Mouse (Mus musculus): ENCODE data around the gene Traf3ip2.
A peak's percentile ranks its signal among the peaks of the same experiment; 100 is the strongest.

The Traf3ip2 gene

DNA sequence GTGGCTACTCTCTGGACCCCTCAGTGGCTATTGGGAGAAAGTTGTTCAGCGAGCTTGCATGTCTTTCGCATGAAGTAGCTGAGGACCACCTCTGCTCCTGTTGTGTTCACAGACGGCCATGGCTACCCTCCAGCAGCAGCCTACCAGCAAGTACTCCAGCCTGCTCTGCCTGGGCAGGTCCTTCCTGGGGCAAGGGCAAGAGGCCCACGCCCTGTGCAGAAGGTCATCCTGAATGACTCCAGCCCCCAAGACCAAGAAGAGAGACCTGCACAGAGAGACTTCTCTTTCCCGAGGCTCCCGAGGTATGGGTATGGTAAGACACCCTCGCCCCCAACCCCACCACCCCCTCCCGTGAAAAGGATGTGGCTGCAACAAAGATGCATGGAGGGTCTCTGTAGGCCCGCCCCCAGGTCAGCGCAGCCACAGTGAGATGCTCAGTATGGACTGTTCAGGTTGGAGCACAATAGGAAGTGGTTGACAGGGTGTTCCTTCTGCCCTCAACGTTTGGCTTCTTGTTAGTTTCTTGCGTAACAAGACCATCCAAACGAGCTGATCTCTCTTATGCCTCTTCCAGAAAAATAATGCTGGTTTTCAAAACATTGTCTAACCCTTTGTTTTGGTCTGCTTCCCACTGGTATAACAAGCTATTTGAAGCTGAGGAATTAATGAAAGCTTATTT is 21.8 kb downstream of the Traf3ip2 start:
- no peak for DNase-seq

DNA sequence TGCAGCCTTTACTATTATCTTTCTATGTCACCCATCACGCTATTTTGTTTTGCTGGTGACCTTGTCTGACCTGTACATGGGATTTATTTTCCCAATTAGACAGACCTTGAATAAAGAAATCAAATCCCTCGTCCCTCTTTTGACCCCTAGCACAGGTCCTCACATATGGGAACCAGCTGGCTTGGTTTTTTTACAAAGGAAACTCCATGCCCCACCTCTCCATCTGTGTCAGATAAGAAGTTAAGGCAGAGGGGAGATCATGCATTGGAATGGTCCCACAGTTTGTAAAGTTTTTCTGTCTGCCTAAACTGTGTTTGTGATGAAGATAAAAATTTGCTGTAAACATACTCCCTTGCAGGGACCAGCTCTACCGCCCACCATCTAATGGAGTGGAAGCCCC is 26.1 kb downstream of the Traf3ip2 start:
- no peak for DNase-seq

DNA sequence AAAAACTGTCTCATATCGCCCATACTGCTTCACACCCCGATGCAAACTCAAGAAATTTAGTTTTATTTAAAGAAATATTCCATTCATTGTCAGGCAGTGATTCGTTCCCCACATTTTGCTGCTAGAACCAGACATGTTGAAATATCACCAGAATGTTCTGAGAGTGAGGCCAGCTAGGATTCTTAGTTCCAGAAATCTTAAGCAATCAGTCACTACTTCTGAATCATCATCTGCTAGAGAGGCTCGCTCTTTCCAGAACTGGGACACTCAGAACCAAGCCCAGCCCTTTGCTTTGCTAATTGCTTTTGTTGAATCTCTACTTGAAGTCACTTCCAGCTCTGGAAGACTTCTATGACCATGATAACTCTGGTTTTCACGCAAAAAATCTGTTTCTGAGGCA is 27.0 kb downstream of the Traf3ip2 start:
- no peak for DNase-seq

DNA sequence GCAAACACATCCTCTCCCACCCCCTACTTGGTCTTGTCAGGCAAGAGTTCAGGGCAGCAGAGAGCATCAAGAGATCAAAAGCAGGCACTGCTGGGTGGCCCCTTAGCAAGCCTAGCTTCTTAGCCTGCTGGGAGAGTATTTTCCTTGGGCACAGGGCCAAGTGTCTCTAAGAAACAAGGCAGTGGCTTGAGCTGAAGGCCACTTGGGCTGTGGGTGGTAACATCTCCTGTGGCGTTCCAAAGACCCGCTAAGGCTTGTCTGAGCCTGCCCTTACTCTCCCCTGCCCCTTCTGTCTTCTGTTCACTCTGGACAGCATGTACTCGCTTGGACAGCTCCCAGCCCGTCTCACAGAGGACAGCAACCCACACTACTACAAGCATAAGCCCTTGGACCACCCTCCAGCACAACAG is 28.1 kb downstream of the Traf3ip2 start:
- DNase-seq: no peak

DNA sequence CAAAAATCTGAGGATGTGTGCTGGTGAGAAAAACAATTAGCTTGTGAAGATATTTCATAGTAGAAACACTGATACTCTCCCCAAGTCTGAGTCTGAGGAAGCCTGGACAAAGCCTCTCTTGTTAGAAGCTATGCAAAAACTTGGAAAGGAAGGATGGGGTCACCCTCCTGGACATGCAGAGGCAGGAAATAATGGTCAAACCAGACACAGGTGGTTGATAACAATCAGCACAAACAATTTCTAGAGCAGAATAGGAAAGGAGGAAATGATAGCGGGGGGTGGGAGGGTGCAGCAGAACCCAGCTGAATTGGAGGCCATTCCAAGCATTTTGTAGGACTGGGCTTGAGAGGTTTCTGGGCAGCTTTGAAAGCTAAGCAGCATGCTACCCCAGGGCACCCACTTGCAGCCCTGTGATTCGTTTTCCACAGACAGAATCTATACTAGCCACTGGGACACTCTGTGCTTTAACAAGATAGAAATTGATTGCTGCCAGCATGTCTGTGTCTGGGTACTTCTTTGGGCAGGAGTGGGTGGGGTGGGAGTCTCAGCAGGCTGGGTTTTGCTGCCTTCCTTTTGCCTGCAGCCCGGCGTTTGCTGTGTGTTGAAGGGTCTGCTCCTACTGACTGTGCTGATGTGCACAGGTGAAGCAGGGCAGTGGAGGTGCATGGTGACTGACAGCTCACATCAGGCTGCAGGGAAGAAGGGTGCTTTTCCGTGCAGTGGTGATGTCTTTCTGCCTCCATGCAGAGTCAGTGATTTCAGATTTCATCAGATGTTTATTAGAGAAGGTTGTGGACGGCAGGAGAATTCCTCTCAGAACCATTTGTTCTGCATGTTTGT is 33.3 kb downstream of the Traf3ip2 start:
- no peak for DNase-seq

DNA sequence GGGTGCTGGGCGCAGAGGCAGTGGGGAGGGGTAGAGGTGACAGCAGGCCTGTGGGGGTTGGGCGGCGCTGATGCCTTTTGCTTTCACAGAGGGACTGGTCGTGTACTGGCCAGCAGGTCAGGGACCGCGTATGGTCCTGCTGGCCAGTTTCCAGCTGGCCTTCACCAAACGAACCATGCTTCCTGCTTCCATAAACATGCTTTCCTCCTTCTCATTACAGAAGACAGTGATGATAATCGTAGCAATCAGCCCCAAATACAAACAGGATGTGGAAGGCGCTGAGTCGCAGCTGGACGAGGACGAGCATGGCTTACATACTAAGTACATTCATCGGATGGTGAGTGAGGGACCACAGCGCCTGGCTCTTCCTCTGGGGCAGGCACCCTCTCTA is 33.9 kb downstream of the Traf3ip2 start:
- DNase-seq: peak; percentile 45

DNA sequence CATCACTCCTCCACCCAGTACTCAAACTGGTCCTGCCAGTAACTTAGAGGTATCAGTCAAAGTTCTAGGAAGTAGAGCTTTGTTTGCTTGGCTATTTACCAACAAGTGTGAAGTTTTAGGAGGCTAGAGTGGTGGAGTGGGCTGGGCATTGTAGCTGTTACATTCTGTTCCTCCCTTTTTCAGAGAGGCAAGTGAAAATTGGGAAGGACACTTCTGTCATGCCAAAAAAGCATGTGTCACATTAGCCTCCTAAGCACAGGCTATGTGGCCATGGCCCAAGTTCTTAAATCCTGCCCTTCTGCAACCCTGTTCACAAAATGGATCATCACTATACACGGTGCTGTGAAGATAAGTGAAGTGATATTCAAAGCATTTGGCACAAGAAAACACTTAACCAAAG is 34.4 kb downstream of the Traf3ip2 start:
- no peak for DNase-seq

DNA sequence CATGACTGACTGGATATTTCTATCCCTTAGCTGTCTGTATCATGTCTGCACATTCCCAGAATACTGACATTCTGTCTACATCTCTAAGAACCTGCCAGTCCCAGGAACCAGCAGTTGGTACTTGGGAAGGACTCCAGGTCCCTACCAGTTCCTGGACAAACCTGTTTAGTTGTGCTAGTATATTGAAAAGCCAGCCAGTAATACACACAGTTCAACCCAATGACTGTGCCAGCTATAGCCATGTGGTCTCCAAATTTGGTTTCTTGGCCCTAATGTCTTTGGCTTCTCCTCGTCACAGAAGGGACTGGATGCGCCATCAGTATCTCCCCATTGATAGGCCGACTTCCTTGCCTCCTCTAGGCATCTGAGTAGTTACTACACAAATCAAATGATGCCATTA is 35.5 kb downstream of the Traf3ip2 start:
- no peak for DNase-seq

DNA sequence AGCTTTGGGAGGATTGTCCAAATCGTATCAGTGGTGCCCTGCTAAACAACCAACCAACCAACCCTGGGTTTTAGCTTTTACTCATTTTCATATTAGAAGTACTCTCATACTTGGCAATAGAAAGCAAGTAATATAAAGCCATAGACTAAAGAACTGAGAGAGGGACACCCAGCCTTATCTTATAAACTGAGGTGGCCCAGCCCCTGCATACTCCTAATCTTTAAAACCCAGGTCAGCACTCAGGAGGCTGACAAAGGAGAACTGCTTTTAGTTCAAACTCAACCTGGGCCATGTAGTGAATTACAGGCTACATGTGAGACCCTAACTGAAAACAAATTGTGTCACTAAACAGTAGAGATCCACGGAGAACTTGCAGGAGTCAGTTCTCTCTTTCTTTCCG is 36.8 kb downstream of the Traf3ip2 start:
- DNase-seq: no peak

DNA sequence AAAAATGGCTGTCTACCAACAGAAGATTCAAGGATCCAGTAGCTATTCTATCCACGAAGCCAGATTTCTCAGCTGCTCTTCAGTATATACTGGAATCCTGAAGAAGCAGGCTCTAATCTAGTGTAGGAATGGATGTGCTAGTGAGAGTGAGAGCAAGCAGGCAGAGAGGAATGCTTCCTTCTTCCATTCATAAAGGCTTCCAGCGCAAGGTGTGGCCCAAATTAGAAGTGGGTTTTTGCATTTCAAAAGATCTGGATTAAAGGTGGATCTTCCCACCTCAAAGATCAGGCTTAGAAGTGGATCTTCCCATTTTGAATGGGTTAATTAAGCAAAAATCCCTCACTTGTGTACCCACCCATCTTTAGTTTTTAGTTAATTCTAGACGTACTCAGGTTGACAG is 37.6 kb downstream of the Traf3ip2 start:
- DNase-seq: no peak

DNA sequence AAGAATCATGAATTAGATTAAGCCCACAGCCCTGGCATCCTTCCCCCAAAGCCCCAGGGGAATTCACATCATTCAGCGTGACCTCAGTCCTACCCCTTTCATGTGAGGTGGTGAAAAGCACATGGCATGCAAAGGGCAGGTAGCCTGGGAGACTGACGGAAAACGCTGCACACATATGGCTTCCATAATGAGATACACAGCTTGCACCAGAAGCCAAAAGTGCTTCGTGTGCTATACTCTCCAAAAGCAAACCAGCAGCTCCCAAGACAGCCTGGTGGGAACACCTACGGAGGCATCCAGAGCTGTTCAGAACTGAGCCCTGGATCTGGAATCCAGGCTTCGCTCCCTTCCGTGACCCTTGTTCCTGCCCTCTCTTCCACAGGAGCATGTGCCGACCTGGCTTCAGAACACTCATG is 41.3 kb downstream of the Traf3ip2 start:
- no peak for DNase-seq

DNA sequence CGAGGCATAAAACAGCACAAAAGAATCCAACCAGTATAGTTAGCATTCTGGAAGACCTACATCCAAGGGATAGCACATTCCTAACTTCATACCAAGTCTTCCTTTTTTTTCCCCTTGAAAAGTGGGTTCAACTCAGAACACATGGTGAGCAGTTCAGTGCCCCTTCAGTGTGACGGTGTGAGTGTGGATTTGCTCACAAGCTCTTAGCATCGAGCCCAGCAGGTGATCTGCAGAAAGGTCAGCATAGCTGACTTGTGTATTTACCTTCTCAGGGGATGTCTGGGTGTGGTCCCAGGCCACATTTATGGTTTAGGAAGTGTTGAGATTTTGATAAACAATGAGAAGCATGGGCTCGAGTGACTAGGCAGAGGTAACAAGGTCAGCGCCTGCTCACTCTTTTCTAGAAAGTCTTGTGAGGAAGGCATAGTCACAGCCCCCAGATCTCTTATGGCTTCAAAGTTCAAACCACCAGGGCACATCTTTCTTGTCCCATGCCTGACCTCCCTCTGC is 46.2 kb downstream of the Traf3ip2 start:
- no peak for DNase-seq

DNA sequence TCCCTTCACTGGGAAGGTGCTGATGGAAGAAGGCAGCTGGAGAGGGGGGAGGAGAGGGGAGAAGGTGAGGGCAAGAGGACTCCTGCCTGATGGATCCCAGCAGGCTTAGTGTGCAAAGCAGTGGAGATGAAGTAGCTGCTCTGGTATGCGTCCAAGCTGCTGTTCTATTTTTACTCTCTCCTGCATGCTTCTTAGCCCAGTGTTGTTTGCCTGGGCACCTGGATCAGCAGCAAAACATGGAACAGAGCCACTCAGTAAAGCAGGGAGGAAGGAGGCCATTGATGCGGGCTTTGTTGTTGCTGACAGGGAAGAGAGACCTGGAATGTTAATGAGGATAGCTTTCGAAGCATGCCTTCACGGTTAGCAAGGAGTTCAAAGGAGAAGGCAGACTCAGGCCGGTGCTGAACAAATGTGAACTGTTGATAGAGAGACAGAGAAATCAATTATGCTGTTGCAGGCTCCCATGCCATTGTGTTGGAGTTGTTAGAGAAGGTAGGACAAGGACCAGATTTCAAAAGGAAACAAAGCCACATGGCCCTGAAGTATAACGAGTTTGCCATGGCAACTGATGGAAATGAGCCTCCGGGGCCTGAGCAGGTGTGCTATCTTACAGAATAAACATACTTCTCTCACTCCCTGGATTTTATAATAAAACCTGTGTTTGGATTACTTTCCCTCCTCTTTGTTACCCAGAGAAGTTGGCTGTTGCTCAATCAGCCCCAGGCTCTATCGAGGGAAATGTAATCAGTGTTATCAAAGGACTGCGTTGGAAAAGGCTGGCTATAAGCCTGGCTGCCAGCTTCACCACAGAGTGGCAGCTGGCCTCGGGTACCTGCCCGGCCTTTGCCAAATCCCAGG is 46.9 kb downstream of the Traf3ip2 start:
- DNase-seq: peak; percentile 79

DNA sequence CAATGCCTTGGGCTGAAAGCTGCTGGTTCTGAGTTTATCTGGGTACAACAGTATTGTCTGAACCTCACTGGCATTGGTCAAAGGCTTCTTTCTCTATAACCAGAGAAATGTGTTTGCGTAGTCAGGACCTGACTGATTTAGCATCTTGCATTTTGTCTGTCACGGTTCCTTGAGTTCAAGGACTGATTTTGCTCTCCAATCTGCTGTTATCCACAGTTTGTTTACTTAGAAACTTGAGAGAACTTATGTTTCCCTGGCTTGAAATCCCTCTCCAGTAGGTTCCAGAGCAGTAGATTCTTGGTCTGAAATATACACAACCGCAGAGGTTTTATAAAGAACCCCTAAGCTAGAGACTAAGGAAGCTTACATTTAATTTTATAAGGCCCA is 47.5 kb downstream of the Traf3ip2 start:
- no peak for DNase-seq

DNA sequence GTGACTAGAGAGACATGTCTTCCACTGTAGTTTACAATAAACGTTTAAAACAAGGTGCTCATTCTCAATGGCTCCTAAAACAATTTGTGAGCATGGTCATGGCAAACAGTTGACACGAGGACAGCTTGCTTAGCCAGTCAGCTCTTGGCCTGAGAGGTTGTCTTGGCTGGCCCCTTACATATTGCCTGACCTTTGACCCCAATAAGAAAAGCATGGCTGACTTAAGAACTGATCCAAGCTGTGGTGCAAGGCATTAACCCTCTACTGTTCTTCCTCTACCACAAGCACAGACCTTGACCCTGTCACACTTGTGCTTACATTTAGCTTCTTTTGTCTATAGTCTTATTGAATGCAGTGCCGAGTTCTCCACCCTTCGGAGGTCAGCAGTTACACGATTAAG is 48.0 kb downstream of the Traf3ip2 start:
- no peak for DNase-seq

DNA sequence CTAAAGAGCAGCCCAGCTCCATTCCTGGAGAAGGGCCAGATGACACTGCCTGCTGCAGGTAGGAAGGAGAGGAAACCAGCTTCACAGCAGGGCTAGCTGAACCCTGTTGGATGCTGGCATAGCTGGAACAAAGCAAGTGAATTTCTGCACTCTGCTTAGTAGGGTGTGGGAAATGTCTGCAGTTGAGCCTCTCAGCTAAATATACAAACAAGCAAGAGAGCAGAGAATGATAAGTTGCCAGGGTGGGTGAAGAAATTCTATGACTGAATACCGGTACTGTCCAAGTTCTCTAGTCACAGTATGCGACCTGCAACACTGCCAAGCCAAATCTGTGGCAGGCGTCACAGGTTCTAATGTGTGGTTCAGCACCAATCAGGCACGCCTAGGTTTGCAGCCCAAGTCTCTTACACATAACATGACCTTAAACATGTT is 52.4 kb downstream of the Traf3ip2 start:
- no peak for DNase-seq

DNA sequence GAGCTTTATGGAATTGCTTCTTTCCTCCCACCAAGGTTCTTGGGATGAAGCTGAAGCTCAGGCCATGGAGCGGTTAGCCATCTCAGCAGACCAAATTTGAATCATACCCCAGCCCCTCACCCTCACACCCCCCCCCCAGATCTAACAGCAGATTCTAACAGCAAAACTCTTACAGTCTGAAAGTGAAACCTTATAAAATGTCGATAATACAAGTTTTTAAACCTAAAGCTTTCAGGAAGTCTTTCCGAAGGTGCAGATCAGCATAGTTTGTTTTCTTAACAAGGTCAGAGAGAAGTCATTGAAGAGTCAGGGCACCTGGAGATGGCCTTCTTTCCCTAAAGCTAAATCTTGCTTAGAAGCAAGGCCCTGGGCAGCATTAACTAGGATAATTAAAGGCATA is 53.3 kb downstream of the Traf3ip2 start:
- DNase-seq: no peak

DNA sequence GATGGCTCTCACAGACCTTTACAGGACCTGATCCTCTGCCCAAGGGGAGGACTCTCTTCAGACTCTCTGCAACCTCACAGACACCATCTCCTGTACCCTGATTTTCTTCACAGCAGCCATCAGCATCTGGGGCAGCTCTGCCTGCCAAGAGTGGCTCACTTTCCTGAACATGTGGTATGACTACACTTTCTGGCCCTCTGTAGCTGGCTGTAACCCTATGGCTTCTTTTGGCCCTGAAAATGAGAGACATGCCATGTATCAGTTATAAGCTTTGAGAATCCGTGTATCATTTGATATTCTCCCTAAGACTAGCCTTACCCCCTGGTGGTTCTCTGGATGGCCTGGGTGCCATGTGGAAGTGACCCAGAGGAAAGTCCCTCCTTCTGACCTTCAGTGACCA is 58.7 kb downstream of the Traf3ip2 start:
- DNase-seq: no peak

DNA sequence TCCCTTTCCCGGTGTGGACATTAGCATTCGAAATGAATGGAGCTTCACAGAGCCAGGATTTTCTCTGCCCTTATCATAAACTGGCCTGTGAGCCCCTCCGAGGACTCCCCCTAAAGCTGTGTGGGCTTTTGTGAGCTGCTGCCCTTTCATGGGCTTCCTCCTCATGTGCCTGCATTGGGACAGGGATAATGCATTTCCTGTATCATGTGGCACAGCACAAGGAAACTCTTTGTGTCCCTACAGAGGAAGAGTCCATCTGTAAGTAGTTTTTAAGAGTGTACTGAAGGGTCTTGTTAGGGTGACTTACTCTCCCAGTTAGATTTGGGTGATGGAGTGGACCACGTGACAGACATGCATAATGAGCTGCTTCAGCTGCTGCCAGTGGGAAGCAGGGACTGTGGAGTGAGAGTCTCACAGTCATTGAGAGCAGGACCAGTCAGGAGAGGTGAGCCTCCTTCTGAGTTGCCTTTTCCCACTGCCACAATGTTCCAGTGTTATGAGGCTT is 59.9 kb downstream of the Traf3ip2 start:
- DNase-seq: no peak

DNA sequence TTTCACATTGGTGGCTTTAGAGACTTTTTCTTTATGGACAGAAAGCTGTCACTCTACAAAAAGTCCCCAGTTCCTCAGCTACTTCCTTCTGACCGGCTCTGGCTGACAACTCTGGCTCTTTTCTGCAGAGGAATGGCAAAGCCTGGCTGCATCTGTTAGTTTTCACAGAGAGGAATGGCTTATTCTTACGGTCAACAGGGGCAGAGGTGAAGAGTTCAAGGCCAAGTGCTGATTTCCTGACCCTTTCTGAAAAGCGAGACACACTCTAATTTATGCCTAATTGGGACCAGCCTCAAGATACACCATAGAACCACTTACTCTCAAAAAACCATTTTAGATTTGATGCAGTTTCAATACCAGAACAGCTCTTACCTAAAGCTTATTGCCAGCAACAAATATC is 61.4 kb downstream of the Traf3ip2 start:
- no peak for DNase-seq

DNA sequence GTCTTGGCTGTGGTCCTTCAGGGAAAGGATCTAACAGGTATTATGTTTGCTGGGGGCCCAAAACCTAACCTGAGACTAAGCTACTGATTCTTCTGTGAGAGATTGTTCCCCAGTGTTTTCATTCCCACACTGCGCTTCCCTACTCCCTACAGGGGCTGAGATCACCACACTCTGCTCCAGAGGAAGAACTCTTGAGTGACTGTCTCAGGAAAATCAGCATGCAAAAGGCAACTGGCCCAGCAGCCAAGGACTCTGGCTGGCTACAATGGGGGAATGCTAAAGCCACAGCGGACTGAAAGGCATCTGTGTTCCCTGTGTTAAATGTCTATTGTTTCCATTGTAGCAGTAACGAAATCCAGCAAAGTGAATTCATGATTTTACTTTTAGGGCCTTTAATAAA is 62.0 kb downstream of the Traf3ip2 start:
- DNase-seq: no peak

DNA sequence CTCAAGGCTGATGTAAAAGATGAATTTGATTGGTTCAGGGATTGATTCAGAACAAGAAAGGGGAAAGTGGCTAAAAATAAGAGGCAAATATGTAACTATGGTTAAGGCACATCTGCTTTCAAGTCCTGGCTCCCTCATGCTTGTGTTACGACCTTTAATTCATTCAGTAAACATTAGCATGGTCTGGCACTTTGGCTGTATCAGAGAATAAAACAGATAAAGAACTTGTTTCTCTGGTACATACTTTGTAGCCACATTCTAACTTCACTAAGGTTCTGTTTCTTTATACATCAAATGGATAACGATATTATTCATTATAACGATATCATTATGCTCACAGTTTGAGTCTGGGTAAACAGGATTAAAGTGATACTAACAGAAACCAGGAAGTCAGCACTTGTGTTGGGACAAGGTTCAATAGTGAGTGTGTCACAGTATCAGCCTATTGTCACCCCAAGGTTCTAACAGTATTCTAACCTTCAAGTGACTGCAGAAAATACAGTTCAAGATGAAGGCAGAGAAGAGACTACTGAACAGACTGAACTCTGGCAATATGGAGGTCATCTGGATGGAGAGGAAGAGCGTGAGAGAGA is 65.6 kb downstream of the Traf3ip2 start:
- no peak for DNase-seq

DNA sequence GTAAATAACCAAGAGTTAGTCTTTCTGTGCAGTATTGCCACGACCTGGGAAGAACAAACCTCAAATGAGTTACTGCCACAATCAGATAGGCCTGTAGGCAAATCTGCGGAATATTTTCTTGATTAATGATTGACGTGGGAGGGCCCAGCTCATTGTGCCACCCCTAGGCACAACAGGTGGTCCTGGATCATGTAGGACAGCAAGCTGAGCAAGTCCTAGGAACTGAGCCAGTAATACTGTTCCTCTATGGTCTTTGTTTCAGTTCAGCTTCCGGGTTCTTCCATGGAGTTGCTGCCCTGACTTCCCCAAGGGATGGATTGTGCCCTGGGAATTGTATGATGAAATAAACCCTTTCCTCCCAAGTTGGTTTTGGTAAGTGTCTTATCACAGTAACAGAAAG is 68.3 kb downstream of the Traf3ip2 start:
- no peak for DNase-seq

Measured in kidney, adult 11 months (tissue).